Mouse (Mus musculus): ENCODE measurements around the gene Atic. TPM values are rescaled to one million over a fixed set of nuclear protein-coding genes. Genes with fewer than 3 reads are reported as not detected.

Atic gene
- polyA plus RNA-seq, 1 experiment, result 23.4 TPM

DNA sequence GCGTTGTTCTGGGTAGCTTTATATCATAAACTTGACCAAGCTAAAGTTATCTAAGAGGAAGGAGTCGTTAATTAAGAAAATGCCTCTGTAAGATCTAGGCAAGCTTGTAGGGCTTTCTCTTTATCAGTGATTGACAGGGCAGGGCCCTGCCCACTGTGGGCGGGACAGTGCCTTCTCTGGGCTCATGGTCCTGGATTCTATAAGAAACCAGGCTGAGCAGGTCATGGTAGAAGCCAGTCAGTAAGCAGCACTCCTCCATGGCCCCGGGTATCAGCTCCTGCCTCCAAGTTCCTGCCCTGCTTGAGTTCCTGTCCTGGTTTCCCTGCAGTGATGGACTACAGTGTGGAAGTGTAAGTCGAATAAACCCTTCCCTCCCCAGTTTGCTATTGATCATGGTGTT is 53.0 kb downstream of the Atic start:
- WGBS, result 86% methylated on average over 5 of the region's 5 CpGs
- H3K27me3 ChIP-seq (ENCODE audit: control insufficient read depth, insufficient read depth, low read length), result no peaks in the 10 kb centered on the region
- H3K27ac ChIP-seq (ENCODE audit: insufficient read depth, low read length), result no peak overlapping the region
- no peaks in the 10 kb centered on the region for H3K36me3 ChIP-seq (ENCODE audit: control insufficient read depth, insufficient read depth, low read length)
- no peak for DNase-seq (ENCODE audit: low read depth in 1 of 2, low spot score in 2 of 2)
- TF ChIP-seq POLR2A (IDR thresholded peaks at IDR 0.05; ENCODE audit: low read depth, low read length), result no peak
- TF ChIP-seq CTCF (IDR thresholded peaks at IDR 0.05; ENCODE audit: extremely low read depth, insufficient read depth, insufficient read length, insufficient replicate concordance), result no peak
- H3K4me3 ChIP-seq (ENCODE audit: extremely low read depth, insufficient read depth, insufficient read length), result no peak overlapping the region
- H3K4me1 ChIP-seq (ENCODE audit: control insufficient read depth, insufficient read depth, insufficient read length), result no peaks in the 10 kb centered on the region

DNA sequence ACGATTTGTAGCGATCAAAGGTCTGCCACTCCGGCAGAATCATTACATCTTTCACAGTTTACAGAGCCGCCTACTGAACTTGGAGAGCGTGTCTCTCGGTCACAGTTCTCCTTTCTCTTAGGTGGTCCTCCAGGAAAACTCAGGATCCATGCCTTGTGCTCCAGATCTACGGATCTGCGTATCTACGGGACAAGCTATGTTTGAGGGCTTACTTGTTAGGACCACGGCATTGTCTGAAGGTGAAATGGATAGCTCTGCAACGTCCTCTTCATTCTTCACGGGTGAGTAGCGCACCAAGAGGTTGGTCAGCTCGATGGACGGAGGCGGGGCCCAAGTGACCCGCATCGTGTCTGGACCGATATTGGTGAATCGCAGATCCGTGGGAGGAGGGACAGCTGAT is 55.3 kb downstream of the Atic start:
- DNase-seq (ENCODE audit: low read depth in 1 of 2, low spot score in 2 of 2), result no peak
- Histone ChIP-seq H3K4me1 (ENCODE audit: control insufficient read depth, insufficient read depth, insufficient read length) (no peaks in the 10 kb centered on the region), H3K27me3 (ENCODE audit: control insufficient read depth, insufficient read depth, low read length) (no peaks in the 10 kb centered on the region), H3K27ac (ENCODE audit: insufficient read depth, low read length) (no peak overlapping the region), H3K4me3 (ENCODE audit: extremely low read depth, insufficient read depth, insufficient read length) (no peak overlapping the region), H3K36me3 (ENCODE audit: control insufficient read depth, insufficient read depth, low read length) (no peaks in the 10 kb centered on the region)
- TF ChIP-seq CTCF (IDR thresholded peaks at IDR 0.05; ENCODE audit: extremely low read depth, insufficient read depth, insufficient read length, insufficient replicate concordance) (no peak), POLR2A (IDR thresholded peaks at IDR 0.05; ENCODE audit: low read depth, low read length) (no peak)
- WGBS, result 97% methylated on average over 21 of the region's 21 CpGs

DNA sequence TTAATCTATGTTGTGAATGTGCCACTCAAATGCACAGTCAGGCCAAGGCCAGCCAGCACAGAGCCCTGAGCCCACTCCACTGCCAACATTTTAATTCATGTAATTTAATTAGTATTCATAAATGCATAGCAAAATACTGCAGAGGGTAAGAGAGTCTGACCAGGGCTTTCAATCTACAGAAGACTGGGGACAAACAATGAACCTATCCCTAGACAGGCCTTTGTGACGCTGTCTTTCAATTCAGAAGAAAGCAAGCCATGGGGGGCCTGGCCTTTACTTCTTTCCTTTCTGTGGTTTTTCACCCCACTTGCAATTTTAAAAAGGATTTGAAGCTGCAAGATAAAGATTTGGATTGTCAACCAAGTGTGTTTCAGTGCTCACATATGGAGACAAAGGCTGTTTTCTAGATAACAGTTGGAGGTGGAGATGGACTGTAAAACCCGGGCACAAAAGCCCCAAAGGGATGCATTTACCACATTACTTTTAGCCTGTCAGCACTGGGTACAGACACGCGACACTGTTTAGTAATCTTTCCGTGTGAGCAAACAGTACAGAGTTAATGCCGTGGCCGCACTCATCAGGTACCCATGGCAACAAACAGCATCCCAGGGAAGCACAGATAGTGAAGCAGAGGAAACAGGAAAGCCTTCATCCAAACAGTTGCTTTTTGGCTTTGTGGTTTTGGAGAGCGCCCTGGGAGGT is 57.7 kb downstream of the Atic start:
- H3K36me3 ChIP-seq (ENCODE audit: control insufficient read depth, insufficient read depth, low read length), result no peaks in the 10 kb centered on the region
- 88% methylated on average over 8 of the region's 8 CpGs for WGBS
- no peak for TF ChIP-seq POLR2A (IDR thresholded peaks at IDR 0.05; ENCODE audit: low read depth, low read length)
- TF ChIP-seq CTCF (IDR thresholded peaks at IDR 0.05; ENCODE audit: extremely low read depth, insufficient read depth, insufficient read length, insufficient replicate concordance), result no peak

DNA sequence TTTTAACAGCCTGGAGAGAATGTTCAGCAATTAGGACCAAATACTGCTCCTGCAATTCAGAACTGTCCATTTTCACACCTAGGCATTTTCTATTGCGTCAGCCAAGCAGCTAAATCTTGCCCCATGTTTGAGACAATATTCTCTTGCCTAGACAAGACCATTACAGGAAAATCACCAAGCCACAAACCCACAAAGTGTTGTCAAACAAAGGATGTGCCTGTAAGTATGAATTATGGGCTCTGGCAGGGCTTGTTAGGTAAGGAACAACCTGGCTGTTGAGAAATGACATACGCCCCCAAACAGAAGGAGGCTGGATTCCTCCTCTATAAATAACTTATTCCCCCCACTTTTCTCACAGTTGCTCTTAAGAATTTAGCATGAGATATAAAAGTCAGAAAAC is 64.6 kb downstream of the Atic start:
- TF ChIP-seq POLR2A (IDR thresholded peaks at IDR 0.05; ENCODE audit: low read depth, low read length), result no peak
- TF ChIP-seq CTCF (IDR thresholded peaks at IDR 0.05; ENCODE audit: extremely low read depth, insufficient read depth, insufficient read length, insufficient replicate concordance), result no peak
- Histone ChIP-seq H3K27me3 (ENCODE audit: control insufficient read depth, insufficient read depth, low read length) (no peaks in the 10 kb centered on the region), H3K36me3 (ENCODE audit: control insufficient read depth, insufficient read depth, low read length) (no peaks in the 10 kb centered on the region), H3K27ac (ENCODE audit: insufficient read depth, low read length) (no peak overlapping the region), H3K4me3 (ENCODE audit: extremely low read depth, insufficient read depth, insufficient read length) (no peak overlapping the region), H3K4me1 (ENCODE audit: control insufficient read depth, insufficient read depth, insufficient read length) (no peaks in the 10 kb centered on the region)
- WGBS, result 44% methylated on average over 2 of the region's 2 CpGs
- DNase-seq (ENCODE audit: low read depth in 1 of 2, low spot score in 2 of 2), result no peak

More for the DNA sequence above, 57.7 kb downstream of the Atic start:
- Histone ChIP-seq H3K27me3 (ENCODE audit: control insufficient read depth, insufficient read depth, low read length) (no peaks in the 10 kb centered on the region), H3K4me3 (ENCODE audit: extremely low read depth, insufficient read depth, insufficient read length) (no peak overlapping the region), H3K27ac (ENCODE audit: insufficient read depth, low read length) (no peak overlapping the region), H3K4me1 (ENCODE audit: control insufficient read depth, insufficient read depth, insufficient read length) (no peaks in the 10 kb centered on the region)
- DNase-seq (ENCODE audit: low read depth in 1 of 2, low spot score in 2 of 2), result no peak

DNA sequence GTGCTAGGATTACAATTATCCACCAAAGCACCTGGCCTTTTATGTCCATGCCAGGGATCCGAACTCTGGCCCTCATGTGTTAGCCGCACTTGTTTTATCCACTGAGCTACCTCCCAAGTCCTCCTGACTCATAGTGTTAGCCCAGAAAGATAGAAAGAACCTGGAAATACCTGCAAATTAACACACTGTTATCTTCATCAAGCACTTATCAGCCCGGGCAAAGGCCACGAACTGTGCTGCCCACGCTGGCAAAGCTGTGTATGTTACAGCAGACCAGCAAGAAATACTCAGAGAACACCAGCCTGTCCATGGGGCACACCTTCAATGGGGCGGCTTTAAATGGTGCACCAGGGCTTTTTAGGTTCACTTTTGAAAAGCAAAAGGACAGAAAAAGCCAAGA is 66.7 kb downstream of the Atic start:
- DNase-seq (ENCODE audit: low read depth in 1 of 2, low spot score in 2 of 2), result no peak
- Histone ChIP-seq H3K4me3 (ENCODE audit: extremely low read depth, insufficient read depth, insufficient read length) (no peak overlapping the region), H3K27me3 (ENCODE audit: control insufficient read depth, insufficient read depth, low read length) (no peaks in the 10 kb centered on the region), H3K4me1 (ENCODE audit: control insufficient read depth, insufficient read depth, insufficient read length) (no peaks in the 10 kb centered on the region), H3K27ac (ENCODE audit: insufficient read depth, low read length) (no peak overlapping the region), H3K36me3 (ENCODE audit: control insufficient read depth, insufficient read depth, low read length) (no peaks in the 10 kb centered on the region)
- TF ChIP-seq CTCF (IDR thresholded peaks at IDR 0.05; ENCODE audit: extremely low read depth, insufficient read depth, insufficient read length, insufficient replicate concordance), result no peak
- no peak for TF ChIP-seq POLR2A (IDR thresholded peaks at IDR 0.05; ENCODE audit: low read depth, low read length)
- WGBS, result 93% methylated on average over 6 of the region's 6 CpGs

Other genes starting within 250 kb of the Atic start
- not detected in 2 replicates for gene Abca12, start 142.2 kb upstream of the Atic start, polyA plus RNA-seq (2012; rRNA removed)
- 56.8 and 75.3 TPM in 2 replicates for gene Fn1, start 96.0 kb downstream of the Atic start, polyA plus RNA-seq (2012; rRNA removed)

Data from spleen, adult 2 months (tissue).